Mouse (Mus musculus) heart, postnatal 0 days (tissue): ENCODE results near the gene Rab10.

ENCODE experiments used
- CTCF ChIP-seq: IDR thresholded peaks from 2 replicates; pipeline ENCODE4 v1.5.1; 2016; ENCODE audit warnings: antibody characterized with exemption, control low read depth, low read depth
- EP300 ChIP-seq: IDR thresholded peaks from 2 replicates; pipeline ENCODE4 v1.6.1; 2016; ENCODE audit warnings: antibody characterized with exemption, low read depth

DNA sequence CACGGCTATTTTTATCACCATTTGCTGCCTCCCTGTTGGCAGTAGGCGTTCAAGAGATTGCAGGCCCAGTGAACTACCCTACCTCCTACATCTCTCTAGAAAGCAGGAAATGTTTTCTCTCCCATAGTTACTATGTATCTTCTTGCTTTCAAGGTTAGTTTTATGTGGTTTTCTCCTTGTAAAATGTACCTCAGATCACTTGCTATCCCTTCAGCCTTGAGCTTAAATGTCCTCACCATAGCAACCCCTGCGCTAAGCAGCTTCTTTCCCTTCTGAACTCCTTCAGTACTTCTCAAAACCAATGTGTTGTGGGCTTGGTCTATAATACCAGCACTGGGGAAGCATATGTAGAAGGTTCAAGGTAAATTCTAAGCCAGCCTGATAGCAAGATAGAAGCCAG lies 3.1 kb upstream of the Rab10 start:
- TF ChIP-seq CTCF (no peak), EP300 (no peak)
